Mouse (Mus musculus) urinary bladder, postnatal 4 days (tissue): ENCODE measurements around the gene Mylip.
A peak's percentile ranks its signal among the peaks of the same experiment; 100 is the strongest.

Source experiments
- DNase-seq, 2 experiments: peaks; one replicate each; pipeline ENCODE4 v3.0.0; 2021 to 2022; ENCODE audit warnings: low spot score in 2 of 2

Gene Mylip

GRCm38 (mm10) chr13:45390962-45391853 lies 1.7 kb downstream of the Mylip start:
- peak in 1 of 2 experiments; percentile 53 for DNase-seq

GRCm38 (mm10) chr13:45391854-45392454 lies 2.4 kb downstream of the Mylip start:
- peak in 1 of 2 experiments; percentile 67 for DNase-seq

- no peak for DNase-seq
Observed at GRCm38 (mm10) chr13:45394221-45394768, 4.8 kb downstream of the Mylip start.

- DNase-seq = no peak
Observed at GRCm38 (mm10) chr13:45396724-45397123, 7.2 kb downstream of the Mylip start.

- DNase-seq = no peak
Observed at GRCm38 (mm10) chr13:45397240-45397639, 7.7 kb downstream of the Mylip start.

- no peak for DNase-seq
Observed at GRCm38 (mm10) chr13:45397896-45398805, 8.6 kb downstream of the Mylip start.

- no peak for DNase-seq
Observed at GRCm38 (mm10) chr13:45400700-45401099, 11.2 kb downstream of the Mylip start.

GRCm38 (mm10) chr13:45401816-45402215 lies 12.3 kb downstream of the Mylip start:
- DNase-seq = no peak

- DNase-seq = no peak
Observed at GRCm38 (mm10) chr13:45402316-45403039, 12.9 kb downstream of the Mylip start.

GRCm38 (mm10) chr13:45404269-45404668 lies 14.7 kb downstream of the Mylip start:
- no peak for DNase-seq

- no peak for DNase-seq
Observed at GRCm38 (mm10) chr13:45405194-45405810, 15.8 kb downstream of the Mylip start.

GRCm38 (mm10) chr13:45406289-45406688 lies 16.7 kb downstream of the Mylip start:
- DNase-seq = no peak

- no peak for DNase-seq
Observed at GRCm38 (mm10) chr13:45406703-45407102, 17.2 kb downstream of the Mylip start.

GRCm38 (mm10) chr13:45410936-45411335 lies 21.4 kb downstream of the Mylip start:
- no peak for DNase-seq

GRCm38 (mm10) chr13:45413066-45413465 lies 23.5 kb downstream of the Mylip start:
- DNase-seq = no peak

- no peak for DNase-seq
Observed at GRCm38 (mm10) chr13:45414031-45414430, 24.5 kb downstream of the Mylip start.

- no peak for DNase-seq
Observed at GRCm38 (mm10) chr13:45416621-45417057, 27.1 kb downstream of the Mylip start.

- DNase-seq = no peak
Observed at GRCm38 (mm10) chr13:45418986-45419385, 29.4 kb downstream of the Mylip start.

GRCm38 (mm10) chr13:45422251-45422650 lies 32.7 kb downstream of the Mylip start:
- no peak for DNase-seq

GRCm38 (mm10) chr13:45422709-45423108 lies 33.2 kb downstream of the Mylip start:
- DNase-seq = no peak

- no peak for DNase-seq
Observed at GRCm38 (mm10) chr13:45423905-45424304, 34.4 kb downstream of the Mylip start.
